ENCODE assay signal across 17 mouse cellular contexts in genomic region chr1:35805546-35805945, GRCm38 (mm10).
DNase-seq lines count a peak whose midpoint lies in the region; ATAC-seq lines count a peak whose summit lies in the region.
"Had no signal": no experiment of that assay in that cellular context is flagged by ENCODE, and none has a peak within 500 bp of the region (broad histone marks: within the 10 kb centered on the region; RNA-seq: fewer than 3 reads in every experiment).

No protein-coding gene starts in this region.

- H3K9ac ChIP-seq in hindbrain, embryonic 11.5 days (ENCODE audit: low read depth, low read length) = no peak overlapping the region
- H3K9ac ChIP-seq in hindbrain, embryonic 16.5 days (ENCODE audit: low read depth, low read length) = no peak overlapping the region
- H3K9ac ChIP-seq in neural tube, embryonic 14.5 days (replicated peaks; ENCODE audit: low read depth, low read length) = no peak overlapping the region
- H3K9ac ChIP-seq in hindbrain, embryonic 13.5 days = no peak overlapping the region
- H3K9ac ChIP-seq: embryonic facial prominence, embryonic 13.5 days; kidney, embryonic 15.5 days had no signal

- H3K27ac ChIP-seq in hindbrain, embryonic 11.5 days (ENCODE audit: low read depth, low read length) = no peak overlapping the region
- no peak overlapping the region for H3K27ac ChIP-seq in hindbrain, embryonic 16.5 days (ENCODE audit: low read depth, low read length)
- no peak overlapping the region for H3K27ac ChIP-seq in neural tube, embryonic 14.5 days (ENCODE audit: low read depth, low read length)
- H3K27ac ChIP-seq in hindbrain, embryonic 13.5 days = peak overlapping the region; percentile 23
- H3K27ac ChIP-seq: stomach, postnatal 0 days had no signal

- no peaks in the 10 kb centered on the region for H3K27me3 ChIP-seq in hindbrain, embryonic 11.5 days (ENCODE audit: control insufficient read depth, insufficient read depth, low read length)
- H3K27me3 ChIP-seq in hindbrain, embryonic 16.5 days (replicated peaks; ENCODE audit: control insufficient read depth, insufficient read depth, low read length) = no peaks in the 10 kb centered on the region
- no peaks in the 10 kb centered on the region for H3K27me3 ChIP-seq in neural tube, embryonic 14.5 days (ENCODE audit: control insufficient read depth, insufficient read depth, low read length)
- H3K27me3 ChIP-seq in hindbrain, embryonic 13.5 days = no peaks in the 10 kb centered on the region
- H3K27me3 ChIP-seq: embryonic facial prominence, embryonic 13.5 days; kidney, embryonic 15.5 days had no signal

- H3K4me1 ChIP-seq in hindbrain, embryonic 11.5 days (replicated peaks; ENCODE audit: control insufficient read depth, insufficient read depth, low read length) = no peaks in the 10 kb centered on the region
- H3K4me1 ChIP-seq in hindbrain, embryonic 16.5 days (ENCODE audit: control insufficient read depth, insufficient read depth, low read depth, low read length) = peaks cover 4% of the 10 kb centered on the region
- 0 out of 2 replicates have a peak, but pooled peaks cover 7% of the 10 kb centered on the region for H3K4me1 ChIP-seq in neural tube, embryonic 14.5 days (ENCODE audit: control insufficient read depth, insufficient read depth, low read length)
- H3K4me1 ChIP-seq in hindbrain, embryonic 13.5 days (replicated peaks) = peaks cover 30% of the 10 kb centered on the region

- H3K36me3 ChIP-seq in hindbrain, embryonic 11.5 days (ENCODE audit: control insufficient read depth, insufficient read depth, low read length) = no peaks in the 10 kb centered on the region
- no peaks in the 10 kb centered on the region for H3K36me3 ChIP-seq in hindbrain, embryonic 16.5 days (ENCODE audit: control insufficient read depth, insufficient read depth, low read length)
- no peaks in the 10 kb centered on the region for H3K36me3 ChIP-seq in neural tube, embryonic 14.5 days (ENCODE audit: control insufficient read depth, insufficient read depth, low read length)
- H3K36me3 ChIP-seq in hindbrain, embryonic 13.5 days = no peaks in the 10 kb centered on the region
- H3K36me3 ChIP-seq: embryonic facial prominence, embryonic 13.5 days; kidney, embryonic 15.5 days had no signal

- WGBS in hindbrain, embryonic 11.5 days = 80% methylated on average over 3 of the region's 3 CpGs
- 68% methylated on average over 3 of the region's 3 CpGs for WGBS in hindbrain, embryonic 16.5 days
- WGBS in neural tube, embryonic 14.5 days = 47% methylated on average over 3 of the region's 3 CpGs
- WGBS in hindbrain, embryonic 13.5 days = 49% methylated on average over 3 of the region's 3 CpGs

- DNase-seq in hindbrain, embryonic 11.5 days (ENCODE audit: low spot score) = no peak
- DNase-seq in neural tube, embryonic 10.5 days (ENCODE audit: extremely low spot score, low spot score) = no peak
- peak; percentile 56 for DNase-seq in mesoderm, embryonic 11.5 days (ENCODE audit: low read depth, low spot score)
- no peak for DNase-seq in heart, adult 18-20 months
- DNase-seq: adrenal gland, adult 2 months; cerebellum, adult 8-10 months; lung, adult 2 months; midbrain, embryonic 14.5 days; thymus, postnatal 14 days had no signal

- no peak overlapping the region for H3K4me2 ChIP-seq in hindbrain, embryonic 11.5 days (replicated peaks; ENCODE audit: low read depth, low read length)
- H3K4me2 ChIP-seq in hindbrain, embryonic 16.5 days (ENCODE audit: low read length) = no peak overlapping the region
- H3K4me2 ChIP-seq in neural tube, embryonic 14.5 days (ENCODE audit: low read depth, low read length) = no peak overlapping the region
- no peak overlapping the region for H3K4me2 ChIP-seq in hindbrain, embryonic 13.5 days
- H3K4me2 ChIP-seq: embryonic facial prominence, embryonic 13.5 days; kidney, embryonic 15.5 days; liver, embryonic 11.5 days had no signal

- H3K9me3 ChIP-seq in hindbrain, embryonic 11.5 days (ENCODE audit: control insufficient read depth, low read length) = no peaks in the 10 kb centered on the region
- no peaks in the 10 kb centered on the region for H3K9me3 ChIP-seq in hindbrain, embryonic 16.5 days (ENCODE audit: control insufficient read depth, low read length)
- no peaks in the 10 kb centered on the region for H3K9me3 ChIP-seq in neural tube, embryonic 14.5 days (ENCODE audit: control insufficient read depth, low read length)
- no peaks in the 10 kb centered on the region for H3K9me3 ChIP-seq in hindbrain, embryonic 13.5 days
- H3K9me3 ChIP-seq: embryonic facial prominence, embryonic 13.5 days; kidney, embryonic 15.5 days had no signal

- peak; percentile 27; the same call in 1 of the 2 replicates for ATAC-seq in hindbrain, embryonic 11.5 days (ENCODE audit: low FRiP score)
- ATAC-seq in hindbrain, embryonic 16.5 days = no peak
- peak; percentile 59; the same call in 1 of the 2 replicates for ATAC-seq in neural tube, embryonic 14.5 days (ENCODE audit: low read depth)
- peak; percentile 42; the same call in 1 of the 2 replicates for ATAC-seq in hindbrain, embryonic 13.5 days (ENCODE audit: low FRiP score)
- ATAC-seq: intestine, embryonic 16.5 days had no signal

- H3K4me3 ChIP-seq in hindbrain, embryonic 11.5 days (ENCODE audit: low read depth, low read length) = no peak overlapping the region
- H3K4me3 ChIP-seq in hindbrain, embryonic 16.5 days (ENCODE audit: low read length) = no peak overlapping the region
- H3K4me3 ChIP-seq in neural tube, embryonic 14.5 days (ENCODE audit: low read depth, low read length) = no peak overlapping the region
- H3K4me3 ChIP-seq in hindbrain, embryonic 13.5 days = no peak overlapping the region
- H3K4me3 ChIP-seq: embryonic facial prominence, embryonic 13.5 days; kidney, embryonic 15.5 days had no signal
